Mouse (Mus musculus) fat pad, adult 2 months (tissue): ENCODE results near the gene Opcml.

Source experiments
- DNase-seq: peaks from one replicate; pipeline ENCODE4 v3.0.0-alpha.2; 2011; ENCODE audit warnings: low read depth, low spot score; ENCODE audit errors: extremely low read depth

Gene Opcml

GRCm38 (mm10) chr9:28306364-28307121, 516.0 kb downstream of the Opcml start:
- no peak for DNase-seq

GRCm38 (mm10) chr9:28307122-28307430, 516.5 kb downstream of the Opcml start:
- DNase-seq, result no peak

DNA sequence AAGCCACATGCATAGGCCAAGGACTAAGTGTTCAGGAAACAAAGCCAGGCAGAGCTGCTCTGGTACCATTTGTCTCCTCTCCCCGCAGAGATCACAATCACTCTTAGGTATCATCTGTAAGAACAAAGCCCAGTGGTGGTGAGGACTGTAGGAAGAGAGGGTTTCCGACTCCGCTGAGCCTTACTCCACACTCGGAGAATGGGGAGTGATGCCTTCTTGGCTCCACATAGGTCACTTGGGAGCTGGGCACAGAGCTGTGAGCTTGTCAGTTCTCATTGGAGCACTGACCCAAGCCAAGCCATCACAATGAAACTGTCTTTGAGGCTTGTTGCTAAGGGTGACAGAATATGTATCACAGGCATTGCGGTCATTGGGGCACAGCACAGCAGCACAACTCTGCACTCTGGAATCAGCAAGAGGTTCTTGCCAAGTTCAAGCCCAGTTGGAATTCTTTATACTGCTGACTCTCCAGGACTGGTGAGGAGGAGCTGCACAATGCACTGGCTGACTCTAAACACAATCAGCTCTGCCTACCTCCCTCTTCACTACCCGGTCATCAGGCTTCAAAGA, 517.0 kb downstream of the Opcml start:
- DNase-seq, result no peak

GRCm38 (mm10) chr9:28317881-28318280, 527.3 kb downstream of the Opcml start:
- no peak for DNase-seq

GRCm38 (mm10) chr9:28319021-28319755, 528.6 kb downstream of the Opcml start:
- DNase-seq, result no peak

GRCm38 (mm10) chr9:28319802-28320201, 529.2 kb downstream of the Opcml start:
- no peak for DNase-seq

- no peak for DNase-seq
These were observed 537.4 kb downstream of the Opcml start for GRCm38 (mm10) chr9:28327985-28328384.

GRCm38 (mm10) chr9:28328434-28328833, 537.9 kb downstream of the Opcml start:
- no peak for DNase-seq

DNA sequence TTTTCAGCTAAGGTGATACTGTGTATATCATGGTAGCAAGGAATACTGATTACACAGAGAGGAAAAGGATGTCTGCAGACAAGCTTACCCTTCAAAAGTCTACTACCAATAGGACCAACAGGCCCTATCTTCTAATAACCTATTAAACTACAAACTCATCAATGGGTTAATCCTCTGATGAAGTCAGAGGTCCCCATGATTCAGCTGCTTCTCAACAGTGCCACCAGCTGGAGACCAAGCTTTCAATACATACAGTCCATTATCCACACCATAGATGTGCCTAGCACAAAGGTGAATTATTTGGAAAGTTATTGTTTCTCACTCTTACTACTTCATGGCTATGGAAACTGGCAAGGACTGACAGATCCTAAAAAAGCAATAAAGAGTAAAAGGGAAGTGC, 538.9 kb downstream of the Opcml start:
- DNase-seq, result no peak

- no peak for DNase-seq
These were observed 546.1 kb downstream of the Opcml start for GRCm38 (mm10) chr9:28336511-28337208.

- no peak for DNase-seq
These were observed 547.3 kb downstream of the Opcml start for GRCm38 (mm10) chr9:28337837-28338236.

DNA sequence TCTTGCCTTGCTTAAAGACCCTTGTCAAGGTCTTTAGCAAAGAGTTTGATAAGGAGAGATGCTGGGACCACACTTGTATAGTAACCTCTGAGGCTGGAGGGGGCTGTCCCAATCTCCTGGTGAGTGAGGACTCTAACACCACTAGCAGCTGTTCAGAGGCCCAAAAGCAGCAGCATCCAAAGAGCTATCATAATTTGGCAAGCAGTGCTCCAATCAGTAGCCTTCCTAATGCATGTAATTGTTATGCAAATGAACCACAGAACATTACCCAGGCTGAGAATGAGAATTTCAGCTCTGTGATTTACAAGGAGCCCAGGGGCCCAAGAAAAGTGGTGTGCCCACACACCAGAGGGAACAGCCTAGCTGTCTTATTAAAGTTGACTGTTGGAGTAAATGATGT, 564.4 kb downstream of the Opcml start:
- DNase-seq, result no peak

DNA sequence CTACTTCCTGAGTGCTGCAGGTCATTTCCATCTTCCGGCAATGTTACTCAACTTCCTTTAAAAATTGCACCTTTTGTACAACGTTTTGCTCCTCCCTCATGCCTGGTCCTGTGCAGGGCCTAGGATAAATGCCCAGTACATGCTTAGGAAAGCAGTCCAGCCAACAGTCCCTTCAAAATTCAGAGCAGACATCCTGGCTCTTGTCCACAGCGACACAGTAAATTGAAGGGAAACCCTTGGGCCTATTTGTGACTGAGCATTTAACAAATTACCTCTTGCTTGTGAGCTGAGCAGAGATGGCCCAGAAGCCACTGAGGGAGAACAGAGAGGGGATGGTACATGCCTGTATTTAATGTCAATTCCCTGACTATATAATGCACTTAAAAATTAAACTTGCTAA, 567.4 kb downstream of the Opcml start:
- no peak for DNase-seq

- no peak for DNase-seq
These were observed 570.1 kb downstream of the Opcml start for GRCm38 (mm10) chr9:28360691-28361090.

DNA sequence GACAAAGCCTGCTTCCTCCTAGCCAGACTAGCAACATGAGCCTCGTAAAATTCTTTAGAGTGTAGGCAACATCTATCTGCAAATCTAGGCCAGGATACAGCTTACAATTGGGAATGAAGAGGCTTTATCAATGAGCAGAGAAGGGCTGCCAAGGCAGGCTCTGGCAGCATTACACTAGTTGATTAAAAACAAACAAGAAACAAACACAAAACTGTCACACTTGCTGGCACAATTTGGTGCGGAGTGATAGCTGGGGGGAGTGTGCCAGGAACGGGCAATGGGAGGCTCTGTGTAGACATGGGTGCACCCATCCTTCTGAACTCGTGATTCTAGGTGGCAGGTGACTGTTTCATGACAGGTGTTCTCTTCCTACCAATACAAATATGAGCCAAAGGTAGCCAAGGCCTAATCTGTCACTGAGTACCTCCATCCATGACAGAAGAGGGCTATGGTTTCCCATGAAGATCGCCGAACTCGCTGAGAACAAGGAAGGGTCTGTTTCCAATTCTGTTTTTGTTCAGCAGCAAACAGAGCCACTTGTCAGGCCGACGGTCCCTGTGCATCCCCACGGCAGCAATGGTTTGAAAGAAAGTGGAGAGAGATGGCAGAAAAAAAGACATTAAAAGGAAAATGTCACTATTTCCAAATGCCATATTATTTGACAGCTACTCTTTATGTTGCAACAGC, 574.0 kb downstream of the Opcml start:
- no peak for DNase-seq

DNA sequence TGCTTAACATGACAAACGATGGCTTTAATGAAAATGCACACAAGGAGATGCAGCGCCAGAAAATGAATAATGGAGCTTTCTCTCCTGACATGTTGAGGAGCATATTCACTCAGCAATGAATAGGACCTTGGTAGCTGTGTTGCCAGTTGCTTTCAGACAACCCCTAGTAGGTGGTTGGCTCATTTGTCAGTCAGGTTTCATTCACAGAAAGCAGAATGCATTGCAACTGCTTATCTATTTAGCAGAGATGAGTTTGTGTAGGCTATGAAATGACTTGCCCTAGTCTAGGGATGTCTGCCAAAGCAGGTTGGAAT, 574.5 kb downstream of the Opcml start:
- no peak for DNase-seq

GRCm38 (mm10) chr9:28386527-28387175, 596.1 kb downstream of the Opcml start:
- DNase-seq, result peak; percentile 1

DNA sequence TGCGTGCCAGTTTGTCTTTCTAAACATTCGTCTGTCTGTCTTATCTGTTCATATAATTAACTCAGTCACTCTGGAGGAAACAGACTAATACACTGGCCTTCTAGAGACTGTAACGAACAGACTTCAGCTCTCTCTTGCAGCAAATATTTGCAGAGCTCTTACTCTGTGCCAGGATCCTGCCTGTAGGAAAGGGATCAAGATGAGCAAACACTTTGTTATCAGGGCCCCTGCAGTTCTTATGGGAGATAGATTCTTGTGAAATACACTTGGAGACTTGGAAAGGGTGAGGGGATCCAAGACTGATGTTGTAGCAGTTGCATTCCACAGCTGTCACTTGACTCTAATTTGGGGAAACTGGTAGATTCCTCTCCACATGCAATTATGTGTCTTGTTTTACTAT, 604.6 kb downstream of the Opcml start:
- no peak for DNase-seq

DNA sequence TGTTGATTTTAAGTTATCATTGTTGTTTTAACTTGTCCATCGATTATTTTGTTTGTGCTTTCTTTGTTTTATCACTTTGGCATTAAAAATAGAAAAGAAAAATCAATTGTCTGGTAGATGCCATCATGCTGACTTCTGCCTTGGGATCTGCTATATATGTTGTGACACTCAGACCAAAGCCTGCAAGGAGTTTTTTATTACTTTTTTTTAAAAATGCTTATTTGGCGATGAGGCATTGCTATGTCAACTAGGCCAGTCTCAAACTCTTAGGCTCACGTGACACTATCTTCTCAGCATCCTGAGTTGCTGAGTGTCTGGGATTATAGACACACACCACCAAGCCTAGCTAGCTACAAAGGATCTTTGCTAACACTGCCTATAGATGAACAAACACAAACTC, 605.1 kb downstream of the Opcml start:
- DNase-seq, result no peak

DNA sequence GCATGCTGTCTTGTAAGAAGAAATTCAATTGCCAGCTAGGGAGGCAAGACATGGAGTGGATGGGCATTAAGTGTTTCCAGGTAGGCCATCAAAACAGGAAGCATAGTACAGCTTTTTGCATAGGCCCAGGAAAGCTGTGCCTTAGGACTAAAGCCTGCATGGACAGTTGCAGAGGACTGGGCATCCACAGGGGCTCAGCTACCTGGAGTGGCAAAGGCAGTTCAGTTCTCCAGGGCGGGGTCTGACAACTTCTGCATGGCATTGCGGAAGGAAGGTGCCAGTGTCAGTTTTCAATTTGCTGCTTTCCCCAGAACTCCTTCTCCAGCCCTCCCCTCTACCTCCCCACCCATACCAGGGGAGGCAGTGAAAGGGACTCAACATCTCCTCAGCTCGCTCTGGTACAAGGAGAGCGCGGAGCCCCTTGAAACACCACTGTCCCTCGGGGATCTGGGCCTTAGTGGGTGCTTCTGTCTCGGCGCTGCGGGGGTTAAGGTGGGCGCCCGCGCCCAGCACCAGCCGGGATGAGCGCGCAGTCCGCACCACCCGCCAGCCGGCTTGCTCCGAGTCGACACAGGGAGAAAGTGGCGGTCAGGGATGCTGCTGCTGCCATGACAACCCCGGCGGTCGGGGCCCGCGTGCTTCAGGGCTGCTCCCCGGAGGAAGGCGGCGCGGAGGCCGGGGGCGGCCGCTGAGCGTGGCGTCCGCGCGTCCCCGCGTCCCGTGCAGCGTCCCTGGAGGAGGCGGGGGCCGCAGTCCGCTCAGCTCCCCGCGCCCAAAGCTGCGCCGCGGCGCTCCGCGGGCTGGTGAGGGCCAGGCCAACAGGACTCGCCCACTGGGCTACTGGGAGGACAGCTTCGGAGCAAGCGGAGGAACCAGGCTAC, 612.4 kb downstream of the Opcml start:
- DNase-seq, result no peak
